Mouse (Mus musculus) adrenal gland, postnatal 14 days (tissue): ENCODE measurements around the gene En1. TPM values are rescaled to one million over a fixed set of nuclear protein-coding genes. Genes with fewer than 3 reads are reported as not detected.

ENCODE experiments used
- DNase-seq: peaks from one replicate; pipeline ENCODE4 v3.0.0; 2021; ENCODE audit warnings: mixed read lengths
- total RNA-seq: library from RNA; stranded (reverse); gene quantifications from 2 replicates; pipeline ENCODE4 v1.2.3, GENCODE M21; 2021

Gene En1
- total RNA-seq, 1 experiment from 2014 or later, result not detected

GRCm38 (mm10) chr1:120600149-120600445 is 2.1 kb upstream of the En1 start:
- no peak for DNase-seq

- DNase-seq, result no peak
Observed at GRCm38 (mm10) chr1:120600516-120601252, 1.5 kb upstream of the En1 start.

GRCm38 (mm10) chr1:120601253-120601836 is 873 bp upstream of the En1 start:
- no peak for DNase-seq

- DNase-seq, result peak; percentile 28
Observed at GRCm38 (mm10) chr1:120602876-120603655, 848 bp downstream of the En1 start.

GRCm38 (mm10) chr1:120603656-120604051 is 1.4 kb downstream of the En1 start:
- no peak for DNase-seq

GRCm38 (mm10) chr1:120604431-120605142 is 2.4 kb downstream of the En1 start:
- DNase-seq, result no peak

- DNase-seq, result no peak
Observed at GRCm38 (mm10) chr1:120605143-120605435, 2.9 kb downstream of the En1 start.

- DNase-seq, result no peak
Observed at GRCm38 (mm10) chr1:120605521-120606310, 3.5 kb downstream of the En1 start.

- no peak for DNase-seq
Observed at GRCm38 (mm10) chr1:120606641-120607575, 4.7 kb downstream of the En1 start.

GRCm38 (mm10) chr1:120607576-120608400 is 5.6 kb downstream of the En1 start:
- no peak for DNase-seq

GRCm38 (mm10) chr1:120608461-120608860 is 6.2 kb downstream of the En1 start:
- no peak for DNase-seq

GRCm38 (mm10) chr1:120609611-120610010 is 7.4 kb downstream of the En1 start:
- no peak for DNase-seq

GRCm38 (mm10) chr1:120613461-120614306 is 11.5 kb downstream of the En1 start:
- no peak for DNase-seq

- DNase-seq, result no peak
Observed at GRCm38 (mm10) chr1:120614307-120615100, 12.3 kb downstream of the En1 start.

GRCm38 (mm10) chr1:120615521-120615920 is 13.3 kb downstream of the En1 start:
- DNase-seq, result no peak

GRCm38 (mm10) chr1:120615927-120616326 is 13.7 kb downstream of the En1 start:
- DNase-seq, result no peak

- DNase-seq, result no peak
Observed at GRCm38 (mm10) chr1:120621383-120621782, 19.2 kb downstream of the En1 start.

- no peak for DNase-seq
Observed at GRCm38 (mm10) chr1:120626930-120627621, 24.9 kb downstream of the En1 start.
